Mouse (Mus musculus): ENCODE results near the gene Scml4. TPM values are rescaled to one million over a fixed set of nuclear protein-coding genes. Genes with fewer than 3 reads are reported as not detected.
A peak's percentile ranks its signal among the peaks of the same experiment; 100 is the strongest.

Scml4 gene
- polyA plus RNA-seq, 1 experiment from 2014 or later: 1.3 TPM

DNA sequence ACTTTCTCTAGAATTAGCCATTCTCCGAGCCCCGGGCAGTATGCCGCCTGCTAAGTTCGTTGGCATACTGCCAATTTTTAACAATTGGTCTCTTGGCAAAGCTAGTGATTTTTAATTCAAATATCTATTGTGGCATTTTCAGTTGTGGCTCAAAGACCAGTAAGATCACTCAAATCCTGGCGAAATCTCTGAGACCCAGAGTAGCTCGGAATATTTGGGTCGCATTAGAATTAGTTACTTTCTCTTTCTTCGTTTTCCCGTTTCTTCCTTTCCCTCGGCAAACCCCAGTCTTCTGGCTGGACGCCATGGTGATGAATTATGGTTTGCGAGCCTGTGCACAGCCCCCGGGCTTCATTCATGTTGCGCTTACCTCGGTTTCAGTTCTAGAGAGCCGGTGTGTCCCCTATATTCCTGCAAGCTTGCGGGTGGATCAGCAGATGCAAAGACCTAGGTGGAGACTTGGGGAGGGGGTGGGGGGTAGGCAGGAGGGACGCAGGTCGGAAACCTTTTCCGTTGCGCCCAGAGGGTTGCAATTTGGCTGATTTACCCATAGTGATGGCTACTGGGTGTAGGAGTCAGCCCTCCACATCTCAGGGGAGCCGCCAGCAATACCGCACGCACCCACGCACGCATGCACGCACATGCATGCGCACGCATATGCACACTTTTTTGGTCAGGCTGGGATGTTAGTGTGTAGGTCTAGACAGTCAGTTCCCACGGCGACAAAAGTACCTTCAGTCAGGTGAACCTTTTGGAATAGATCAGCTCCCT is 3.6 kb downstream of the Scml4 start:
- Histone ChIP-seq H3K36me3 (no peaks in the 10 kb centered on the region), H3K27me3 (0 out of 2 replicates have a peak, but pooled peaks cover 7% of the 10 kb centered on the region), H3K4me3 (peak overlapping the region; percentile 42), H3K9ac (peak overlapping the region; percentile 15; the same call in 1 of the 2 replicates), H3K4me1 (peaks cover 37% of the 10 kb centered on the region), H3K9me3 (no peaks in the 10 kb centered on the region), H3K27ac (peak overlapping the region; percentile 65), H3K4me2 (peak overlapping the region; percentile 72)
- no peak for ATAC-seq (ENCODE audit: insufficient number of reproducible peaks, low FRiP score, low TSS enrichment, low read depth)
- 22% methylated on average over 31 of the region's 31 CpGs for WGBS

DNA sequence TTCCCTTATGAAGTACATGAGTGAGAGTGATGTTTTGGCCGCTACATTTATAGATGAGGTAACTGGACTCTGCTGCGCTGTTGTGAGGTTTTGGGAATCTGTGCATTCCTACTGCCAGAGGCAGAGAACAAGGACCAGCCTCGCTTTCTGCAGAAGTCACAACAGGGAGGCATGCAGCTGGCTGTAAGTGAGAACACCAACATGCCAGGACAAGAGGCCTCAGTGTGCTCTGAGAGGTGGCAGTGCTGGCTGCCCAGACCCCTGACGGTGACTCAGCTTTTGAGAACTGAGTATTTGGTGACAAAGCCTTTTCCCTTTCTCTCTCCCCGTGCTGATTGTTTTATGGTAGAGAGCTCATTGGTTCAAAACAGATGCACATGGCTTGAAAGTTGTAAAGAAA is 4.5 kb downstream of the Scml4 start:
- peak overlapping the region; percentile 72 for H3K4me2 ChIP-seq
- H3K27me3 ChIP-seq: 0 out of 2 replicates have a peak, but pooled peaks cover 7% of the 10 kb centered on the region
- peak overlapping the region; percentile 65 for H3K27ac ChIP-seq
- H3K4me1 ChIP-seq: peaks cover 37% of the 10 kb centered on the region
- 16% methylated on average over 5 of the region's 5 CpGs for WGBS
- 0 out of 2 replicates have a peak, but pooled peaks have one; percentile 53 for ATAC-seq (ENCODE audit: insufficient number of reproducible peaks, low FRiP score, low TSS enrichment, low read depth)
- H3K9ac ChIP-seq: no peak overlapping the region
- no peaks in the 10 kb centered on the region for H3K36me3 ChIP-seq
- H3K9me3 ChIP-seq: no peaks in the 10 kb centered on the region
- peak overlapping the region; percentile 42 for H3K4me3 ChIP-seq

DNA sequence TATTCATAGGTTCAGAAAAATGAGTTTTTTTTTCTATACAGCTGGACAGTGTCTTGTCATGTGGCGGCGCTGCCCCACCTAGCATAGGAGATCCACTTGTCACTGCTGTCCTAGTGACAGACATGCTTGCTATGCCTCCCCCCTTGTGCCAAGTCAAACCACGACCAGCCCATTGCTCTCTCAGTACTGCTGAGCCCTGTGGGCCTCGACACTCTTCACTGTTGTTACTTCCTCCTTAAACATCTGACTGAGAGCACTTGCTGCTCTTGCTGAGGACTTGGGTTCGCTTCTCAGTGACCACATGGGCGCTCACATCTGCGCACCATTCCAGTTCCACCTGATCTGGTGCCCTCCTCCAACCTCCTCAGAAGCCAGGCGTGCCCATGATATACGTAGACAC is 8.2 kb downstream of the Scml4 start:
- ATAC-seq (ENCODE audit: insufficient number of reproducible peaks, low FRiP score, low TSS enrichment, low read depth): no peak
- Histone ChIP-seq H3K9me3 (no peaks in the 10 kb centered on the region), H3K27me3 (0 out of 2 replicates have a peak, but pooled peaks cover 4% of the 10 kb centered on the region), H3K4me2 (no peak overlapping the region), H3K4me3 (no peak overlapping the region), H3K27ac (no peak overlapping the region), H3K9ac (no peak overlapping the region), H3K36me3 (no peaks in the 10 kb centered on the region), H3K4me1 (peaks cover 27% of the 10 kb centered on the region)
- WGBS: 85% methylated on average over 9 of the region's 9 CpGs

DNA sequence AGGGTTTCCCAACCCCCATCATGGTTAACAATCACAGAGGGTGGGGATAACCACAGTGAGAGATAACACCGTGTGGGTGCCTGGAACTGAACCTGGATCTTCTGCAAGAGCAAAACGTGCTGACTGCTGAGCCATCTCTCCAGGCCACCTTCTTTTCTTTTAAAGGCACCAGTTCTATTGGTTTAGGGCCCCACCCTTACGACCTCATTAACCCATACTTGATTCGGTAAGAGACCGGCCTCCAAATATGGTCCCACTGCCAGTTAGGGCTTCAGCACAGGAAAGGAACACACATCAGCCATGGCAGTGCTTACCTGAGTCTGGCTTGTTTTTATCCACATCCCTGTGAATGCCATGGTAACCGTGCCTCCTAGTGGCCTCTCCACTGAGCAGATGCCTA is 9.3 kb downstream of the Scml4 start:
- Histone ChIP-seq H3K4me1 (peaks cover 16% of the 10 kb centered on the region), H3K4me3 (no peak overlapping the region), H3K36me3 (no peaks in the 10 kb centered on the region), H3K9me3 (no peaks in the 10 kb centered on the region), H3K27me3 (0 out of 2 replicates have a peak, but pooled peaks cover 4% of the 10 kb centered on the region), H3K9ac (no peak overlapping the region), H3K27ac (no peak overlapping the region), H3K4me2 (no peak overlapping the region)
- WGBS: 65% methylated on average over 6 of the region's 6 CpGs
- ATAC-seq (ENCODE audit: insufficient number of reproducible peaks, low FRiP score, low TSS enrichment, low read depth): no peak

DNA sequence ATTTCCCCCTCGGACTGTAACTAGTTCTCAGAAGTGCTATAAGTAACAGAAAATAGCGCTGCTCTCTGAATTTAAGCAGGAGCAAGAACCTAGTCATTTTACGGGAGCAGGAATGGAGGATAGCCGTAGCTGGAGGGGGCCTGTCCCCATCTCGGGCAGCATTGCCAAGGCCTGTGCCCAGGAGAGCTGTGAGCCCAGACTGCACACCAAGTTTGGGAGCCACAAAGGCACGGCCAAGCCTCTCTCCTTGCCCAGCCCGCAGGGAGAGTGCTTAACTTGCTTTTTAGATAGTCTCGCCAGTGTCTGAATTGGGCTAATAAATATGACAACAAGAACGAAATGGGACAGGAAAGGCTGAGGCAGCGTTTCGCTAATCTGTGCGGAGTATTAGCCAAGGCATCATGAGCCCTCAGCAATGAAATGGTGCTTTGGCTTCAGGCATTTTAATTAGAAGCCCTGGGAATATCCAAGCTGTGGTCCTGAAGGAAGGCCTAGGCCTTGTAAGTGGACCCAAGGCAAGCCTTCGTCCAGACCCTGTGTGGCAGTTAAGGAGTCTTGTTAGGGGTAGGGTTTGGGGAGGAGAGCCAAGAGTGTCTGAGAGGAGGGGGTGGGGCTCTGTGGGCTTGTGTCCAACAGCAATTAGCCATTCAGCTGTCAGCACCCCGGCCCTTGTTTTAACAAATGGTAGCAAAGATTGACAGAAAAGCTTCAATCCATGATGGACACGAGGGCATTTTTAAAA is 12.3 kb downstream of the Scml4 start:
- no peak overlapping the region for H3K4me2 ChIP-seq
- no peak overlapping the region for H3K9ac ChIP-seq
- no peaks in the 10 kb centered on the region for H3K27me3 ChIP-seq
- peaks cover 6% of the 10 kb centered on the region for H3K4me1 ChIP-seq
- H3K4me3 ChIP-seq: no peak overlapping the region
- ATAC-seq (ENCODE audit: insufficient number of reproducible peaks, low FRiP score, low TSS enrichment, low read depth): no peak
- no peak overlapping the region for H3K27ac ChIP-seq
- no peaks in the 10 kb centered on the region for H3K36me3 ChIP-seq
- no peaks in the 10 kb centered on the region for H3K9me3 ChIP-seq
- WGBS: 43% methylated on average over 15 of the region's 15 CpGs

DNA sequence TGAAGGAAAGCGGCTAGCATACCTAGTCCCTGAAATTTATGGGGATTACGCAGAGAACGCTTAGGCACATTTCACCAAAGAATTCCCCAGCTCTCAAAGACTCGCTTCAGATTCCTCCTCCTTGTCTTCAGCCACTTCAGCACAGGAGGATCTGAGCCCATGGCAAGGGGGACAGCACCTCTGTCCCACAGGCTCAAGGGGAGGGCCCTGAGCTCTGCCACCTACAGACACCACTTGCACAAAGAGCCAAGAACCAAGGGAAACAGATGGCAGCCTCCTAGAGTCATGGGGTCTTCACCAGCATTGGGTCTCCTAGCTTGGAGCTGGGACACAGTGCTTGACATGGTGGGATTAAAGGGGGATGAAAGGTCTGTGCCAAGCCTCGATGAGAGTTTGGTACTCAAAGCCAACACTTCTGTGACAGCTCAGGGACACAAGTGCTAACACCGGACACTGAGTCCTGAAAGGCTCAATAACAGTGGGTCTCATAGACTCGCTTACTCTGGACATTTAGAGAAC is 13.0 kb downstream of the Scml4 start:
- H3K4me1 ChIP-seq: peaks cover 6% of the 10 kb centered on the region
- 66% methylated on average over 7 of the region's 7 CpGs for WGBS
- H3K4me3 ChIP-seq: no peak overlapping the region
- H3K27me3 ChIP-seq: no peaks in the 10 kb centered on the region
- no peaks in the 10 kb centered on the region for H3K9me3 ChIP-seq
- H3K27ac ChIP-seq: no peak overlapping the region
- no peaks in the 10 kb centered on the region for H3K36me3 ChIP-seq
- no peak overlapping the region for H3K9ac ChIP-seq
- H3K4me2 ChIP-seq: no peak overlapping the region
- no peak for ATAC-seq (ENCODE audit: insufficient number of reproducible peaks, low FRiP score, low TSS enrichment, low read depth)

DNA sequence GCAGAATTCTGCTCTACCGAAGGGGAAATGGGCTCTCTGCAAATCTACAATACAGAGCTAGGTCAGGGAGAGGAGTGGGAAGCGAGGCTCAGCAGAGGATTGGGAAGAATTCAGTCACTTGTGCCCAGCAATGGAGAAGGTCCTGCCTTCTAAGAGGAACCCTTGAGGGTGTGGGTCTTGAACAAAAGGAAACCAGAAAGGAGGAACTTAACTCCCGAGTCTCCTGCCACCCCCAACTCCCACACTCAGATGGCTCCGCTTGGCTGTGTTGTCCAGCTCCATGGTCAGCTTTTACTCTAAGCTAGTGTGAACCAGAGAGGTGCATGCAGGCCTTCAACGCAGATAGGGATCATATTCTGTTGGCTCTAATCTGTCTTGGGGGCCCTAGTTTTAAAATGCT is 16.0 kb downstream of the Scml4 start:
- Histone ChIP-seq H3K27ac (no peak overlapping the region), H3K4me1 (peaks cover 9% of the 10 kb centered on the region), H3K9ac (no peak overlapping the region), H3K27me3 (no peaks in the 10 kb centered on the region), H3K9me3 (no peaks in the 10 kb centered on the region), H3K4me2 (no peak overlapping the region), H3K36me3 (no peaks in the 10 kb centered on the region), H3K4me3 (no peak overlapping the region)
- WGBS: 70% methylated on average over 5 of the region's 5 CpGs
- ATAC-seq (ENCODE audit: insufficient number of reproducible peaks, low FRiP score, low TSS enrichment, low read depth): no peak

DNA sequence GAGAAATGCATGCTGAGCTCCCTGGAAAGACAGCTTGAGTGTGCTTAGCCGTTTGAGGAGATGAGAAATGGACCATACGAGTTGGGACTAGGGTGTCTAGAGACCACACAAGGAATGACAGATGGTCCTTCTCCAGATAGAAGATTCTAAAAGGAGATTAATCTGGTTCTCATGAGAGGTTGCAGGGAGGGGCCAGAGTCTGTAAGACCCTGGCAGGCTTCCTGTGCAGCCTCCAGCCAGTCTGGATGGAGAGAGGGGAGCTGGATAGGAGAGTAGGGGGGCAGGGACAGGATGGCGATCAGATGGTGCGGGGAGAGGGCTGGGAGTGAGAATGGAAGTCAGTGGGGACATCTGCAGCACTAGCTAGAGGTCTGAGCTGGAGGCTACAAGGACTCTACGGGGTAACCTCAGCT is 19.1 kb downstream of the Scml4 start:
- Histone ChIP-seq H3K9ac (no peak overlapping the region), H3K9me3 (no peaks in the 10 kb centered on the region), H3K4me1 (peaks cover 3% of the 10 kb centered on the region; the same call in 1 of the 2 replicates), H3K4me3 (no peak overlapping the region), H3K27ac (no peak overlapping the region), H3K4me2 (no peak overlapping the region), H3K36me3 (no peaks in the 10 kb centered on the region), H3K27me3 (no peaks in the 10 kb centered on the region)
- no peak for ATAC-seq (ENCODE audit: insufficient number of reproducible peaks, low FRiP score, low TSS enrichment, low read depth)
- 71% methylated on average over 5 of the region's 5 CpGs for WGBS

DNA sequence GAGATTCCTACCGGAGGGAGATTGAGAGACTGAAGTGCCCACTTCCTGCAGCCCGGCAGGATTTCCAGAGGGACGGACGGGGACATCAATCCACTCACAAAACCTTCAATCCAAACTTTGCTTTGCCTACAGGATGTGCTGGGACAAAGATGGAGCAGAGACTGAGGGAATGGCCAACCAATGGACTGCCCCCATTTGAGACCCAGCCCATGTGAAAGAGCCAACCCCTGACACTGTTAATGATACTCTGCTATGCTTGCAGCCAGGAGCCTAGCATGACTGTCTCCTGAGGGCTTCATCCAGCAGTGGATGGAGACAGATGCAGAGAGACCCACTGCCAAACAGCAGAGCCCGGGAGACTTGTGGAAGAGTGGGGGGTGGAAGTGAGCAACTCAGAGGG is 19.5 kb downstream of the Scml4 start:
- Histone ChIP-seq H3K9me3 (no peaks in the 10 kb centered on the region), H3K9ac (no peak overlapping the region), H3K36me3 (no peaks in the 10 kb centered on the region), H3K4me3 (no peak overlapping the region), H3K4me1 (peaks cover 3% of the 10 kb centered on the region; the same call in 1 of the 2 replicates), H3K27me3 (no peaks in the 10 kb centered on the region), H3K4me2 (no peak overlapping the region), H3K27ac (no peak overlapping the region)
- ATAC-seq (ENCODE audit: insufficient number of reproducible peaks, low FRiP score, low TSS enrichment, low read depth): no peak
- WGBS: 72% methylated on average over 5 of the region's 5 CpGs

DNA sequence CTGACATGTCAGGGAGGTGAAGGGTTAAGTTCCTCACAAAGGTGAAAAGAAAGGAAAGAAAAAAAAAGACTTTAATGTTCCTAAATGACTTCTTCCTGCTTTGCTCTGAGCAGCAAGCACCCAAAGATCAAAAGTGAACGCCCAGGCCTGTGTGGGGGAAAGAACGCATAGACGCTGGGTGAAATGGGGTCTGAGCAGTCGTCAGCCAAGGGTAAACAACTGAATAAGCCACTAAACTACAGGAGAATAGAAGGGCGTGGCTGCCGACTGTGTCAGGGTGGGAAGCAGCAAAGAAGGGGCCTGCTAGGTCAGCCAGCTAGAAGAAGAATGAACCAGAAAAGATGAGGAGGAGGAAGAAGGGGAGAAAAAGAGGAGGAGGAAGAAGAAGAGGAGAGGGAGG is 26.9 kb downstream of the Scml4 start:
- no peaks in the 10 kb centered on the region for H3K9me3 ChIP-seq
- no peak overlapping the region for H3K4me2 ChIP-seq
- H3K27me3 ChIP-seq: no peaks in the 10 kb centered on the region
- no peak for ATAC-seq (ENCODE audit: insufficient number of reproducible peaks, low FRiP score, low TSS enrichment, low read depth)
- H3K27ac ChIP-seq: no peak overlapping the region
- H3K36me3 ChIP-seq: no peaks in the 10 kb centered on the region
- no peak overlapping the region for H3K9ac ChIP-seq
- WGBS: 11% methylated on average over 6 of the region's 6 CpGs
- no peaks in the 10 kb centered on the region for H3K4me1 ChIP-seq
- H3K4me3 ChIP-seq: no peak overlapping the region

DNA sequence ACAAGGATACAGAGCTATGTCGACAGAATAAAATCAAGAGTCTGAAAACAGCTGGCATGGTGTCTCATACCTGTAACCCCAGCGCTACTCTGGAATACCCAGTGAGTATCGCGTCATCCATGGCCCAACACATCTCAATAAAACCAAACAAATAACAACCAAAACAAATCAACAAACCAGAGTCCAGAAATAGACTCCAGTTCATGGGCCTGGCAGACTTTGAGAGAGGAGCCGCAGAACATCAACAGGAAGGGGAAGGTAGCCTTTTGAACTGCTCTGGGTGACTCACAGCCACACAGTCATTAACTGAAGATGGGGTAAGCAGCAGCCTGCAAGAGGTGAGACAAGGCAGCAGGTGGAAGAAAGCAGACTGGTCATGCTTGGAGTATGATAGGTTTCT is 28.1 kb downstream of the Scml4 start:
- no peak for ATAC-seq (ENCODE audit: insufficient number of reproducible peaks, low FRiP score, low TSS enrichment, low read depth)

DNA sequence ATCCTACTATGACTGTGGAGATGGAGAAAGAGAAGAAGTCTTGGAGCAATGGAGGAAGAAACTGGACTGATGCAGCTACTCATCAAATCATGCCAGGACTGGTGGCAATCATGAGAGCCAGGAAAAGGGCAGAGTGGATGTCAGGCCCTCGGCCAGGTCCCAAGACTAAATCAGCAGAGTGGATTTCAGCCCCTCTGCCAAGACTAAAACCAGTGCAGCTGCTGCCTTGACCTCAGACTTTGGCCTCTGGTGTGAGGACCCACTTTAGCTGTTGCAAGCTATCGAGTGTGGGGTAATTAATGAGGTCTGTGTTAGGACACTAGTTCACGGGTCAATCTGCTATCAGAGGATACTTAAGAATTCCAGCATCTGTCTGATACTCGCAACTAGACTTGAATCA is 30.2 kb downstream of the Scml4 start:
- no peak overlapping the region for H3K4me3 ChIP-seq
- H3K27ac ChIP-seq: no peak overlapping the region
- H3K4me2 ChIP-seq: no peak overlapping the region
- no peaks in the 10 kb centered on the region for H3K27me3 ChIP-seq
- whole genome bisulfite sequencing: 48% methylated on average over 4 of the region's 4 CpGs
- H3K4me1 ChIP-seq: no peaks in the 10 kb centered on the region
- no peak overlapping the region for H3K9ac ChIP-seq
- no peaks in the 10 kb centered on the region for H3K36me3 ChIP-seq
- ATAC-seq (ENCODE audit: insufficient number of reproducible peaks, low FRiP score, low TSS enrichment, low read depth): no peak
- H3K9me3 ChIP-seq: no peaks in the 10 kb centered on the region

More for the DNA sequence above, 28.1 kb downstream of the Scml4 start:
- Histone ChIP-seq H3K9me3 (no peaks in the 10 kb centered on the region), H3K4me2 (no peak overlapping the region), H3K9ac (no peak overlapping the region), H3K4me1 (no peaks in the 10 kb centered on the region), H3K36me3 (no peaks in the 10 kb centered on the region), H3K27me3 (no peaks in the 10 kb centered on the region), H3K4me3 (no peak overlapping the region), H3K27ac (no peak overlapping the region)
- 73% methylated on average over 5 of the region's 5 CpGs for WGBS
